Mouse (Mus musculus): Measurements from ENCODE around the gene Zfyve21. TPM values are rescaled to one million over a fixed set of nuclear protein-coding genes. Genes with fewer than 3 reads are reported as not detected.

The Zfyve21 gene
- polyA plus RNA-seq, 1 experiment from 2014 or later = 164 TPM

GRCm38 (mm10) chr12:111864206-111864824 lies 50.3 kb downstream of the Zfyve21 start:
- no peak overlapping the region for H3K9ac ChIP-seq (ENCODE audit: low read length)
- ATAC-seq (replicated peaks; ENCODE audit: low FRiP score, low TSS enrichment, low read depth) (no peak), DNase-seq (ENCODE audit: low spot score) (no peak)
- peaks cover 29% of the 10 kb centered on the region for H3K36me3 ChIP-seq (ENCODE audit: control insufficient read depth, insufficient read depth, low read length)
- no peaks in the 10 kb centered on the region for H3K9me3 ChIP-seq (ENCODE audit: control insufficient read depth, low read length)
- no peak overlapping the region for H3K27ac ChIP-seq (ENCODE audit: low read depth)
- H3K27me3 ChIP-seq (replicated peaks; ENCODE audit: control insufficient read depth, insufficient read depth, low read length) = no peaks in the 10 kb centered on the region
- no peaks in the 10 kb centered on the region for H3K4me1 ChIP-seq (replicated peaks; ENCODE audit: control insufficient read depth, insufficient read depth, low read length)
- H3K4me2 ChIP-seq (ENCODE audit: low read length) = no peak overlapping the region
- no peak overlapping the region for H3K4me3 ChIP-seq (ENCODE audit: low read depth, low read length)
- 89% methylated on average over 4 of the region's 4 CpGs for WGBS

- H3K4me3 ChIP-seq (ENCODE audit: low read depth, low read length) = no peak overlapping the region
- no peaks in the 10 kb centered on the region for H3K9me3 ChIP-seq (ENCODE audit: control insufficient read depth, low read length)
- no peak overlapping the region for H3K9ac ChIP-seq (ENCODE audit: low read length)
- H3K4me2 ChIP-seq (ENCODE audit: low read length) = no peak overlapping the region
- H3K27ac ChIP-seq (ENCODE audit: low read depth) = no peak overlapping the region
- no peaks in the 10 kb centered on the region for H3K4me1 ChIP-seq (replicated peaks; ENCODE audit: control insufficient read depth, insufficient read depth, low read length)
- 78% methylated on average over 1 of the region's 1 CpGs for WGBS
- H3K27me3 ChIP-seq (replicated peaks; ENCODE audit: control insufficient read depth, insufficient read depth, low read length) = no peaks in the 10 kb centered on the region
- DNase-seq (ENCODE audit: low spot score) (no peak), ATAC-seq (replicated peaks; ENCODE audit: low FRiP score, low TSS enrichment, low read depth) (no peak)
- peaks cover 35% of the 10 kb centered on the region for H3K36me3 ChIP-seq (ENCODE audit: control insufficient read depth, insufficient read depth, low read length)
These were observed 55.8 kb downstream of the Zfyve21 start for GRCm38 (mm10) chr12:111869806-111870205.

DNA sequence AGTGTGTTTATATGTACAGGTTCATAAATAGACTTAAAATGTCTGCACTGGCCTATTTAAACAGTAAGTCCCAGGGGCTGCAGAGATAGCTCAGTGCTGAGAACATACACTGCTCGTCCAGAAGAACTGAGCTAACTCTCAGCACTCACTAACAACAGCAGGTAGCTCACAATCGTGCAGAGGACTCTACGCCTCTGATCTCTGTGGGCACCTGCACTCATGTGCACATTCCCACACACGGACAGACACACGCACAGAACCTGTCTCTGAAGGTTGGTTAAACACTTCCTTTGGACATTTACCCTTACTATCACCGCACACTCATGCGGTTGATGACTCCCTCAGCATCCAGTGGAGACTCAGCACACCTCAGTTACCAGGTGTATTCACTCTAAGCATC lies 56.8 kb downstream of the Zfyve21 start:
- whole genome bisulfite sequencing = 91% methylated on average over 7 of the region's 7 CpGs
- no peaks in the 10 kb centered on the region for H3K27me3 ChIP-seq (replicated peaks; ENCODE audit: control insufficient read depth, insufficient read depth, low read length)
- no peaks in the 10 kb centered on the region for H3K9me3 ChIP-seq (ENCODE audit: control insufficient read depth, low read length)
- ATAC-seq (replicated peaks; ENCODE audit: low FRiP score, low TSS enrichment, low read depth) (no peak), DNase-seq (ENCODE audit: low spot score) (no peak)
- H3K27ac ChIP-seq (ENCODE audit: low read depth) = no peak overlapping the region
- no peaks in the 10 kb centered on the region for H3K4me1 ChIP-seq (replicated peaks; ENCODE audit: control insufficient read depth, insufficient read depth, low read length)
- peaks cover 28% of the 10 kb centered on the region for H3K36me3 ChIP-seq (ENCODE audit: control insufficient read depth, insufficient read depth, low read length)
- H3K4me3 ChIP-seq (ENCODE audit: low read depth, low read length) = no peak overlapping the region
- H3K9ac ChIP-seq (ENCODE audit: low read length) = no peak overlapping the region
- H3K4me2 ChIP-seq (ENCODE audit: low read length) = no peak overlapping the region

GRCm38 (mm10) chr12:111872079-111872478 lies 58.1 kb downstream of the Zfyve21 start:
- no peak overlapping the region for H3K4me3 ChIP-seq (ENCODE audit: low read depth, low read length)
- no peak overlapping the region for H3K27ac ChIP-seq (ENCODE audit: low read depth)
- ATAC-seq (replicated peaks; ENCODE audit: low FRiP score, low TSS enrichment, low read depth) (no peak), DNase-seq (ENCODE audit: low spot score) (no peak)
- no peak overlapping the region for H3K4me2 ChIP-seq (ENCODE audit: low read length)
- H3K9ac ChIP-seq (ENCODE audit: low read length) = no peak overlapping the region
- H3K9me3 ChIP-seq (ENCODE audit: control insufficient read depth, low read length) = no peaks in the 10 kb centered on the region
- WGBS = 89% methylated on average over 5 of the region's 5 CpGs
- H3K4me1 ChIP-seq (replicated peaks; ENCODE audit: control insufficient read depth, insufficient read depth, low read length) = no peaks in the 10 kb centered on the region
- peaks cover 21% of the 10 kb centered on the region for H3K36me3 ChIP-seq (ENCODE audit: control insufficient read depth, insufficient read depth, low read length)
- H3K27me3 ChIP-seq (replicated peaks; ENCODE audit: control insufficient read depth, insufficient read depth, low read length) = no peaks in the 10 kb centered on the region

- Histone ChIP-seq H3K4me2 (ENCODE audit: low read length) (no peak overlapping the region), H3K27ac (ENCODE audit: low read depth) (no peak overlapping the region), H3K36me3 (ENCODE audit: control insufficient read depth, insufficient read depth, low read length) (peaks cover 14% of the 10 kb centered on the region; the same call in 1 of the 2 replicates), H3K9ac (ENCODE audit: low read length) (no peak overlapping the region), H3K4me1 (replicated peaks; ENCODE audit: control insufficient read depth, insufficient read depth, low read length) (no peaks in the 10 kb centered on the region), H3K4me3 (ENCODE audit: low read depth, low read length) (no peak overlapping the region), H3K9me3 (ENCODE audit: control insufficient read depth, low read length) (no peaks in the 10 kb centered on the region), H3K27me3 (replicated peaks; ENCODE audit: control insufficient read depth, insufficient read depth, low read length) (no peaks in the 10 kb centered on the region)
- no peak for DNase-seq (ENCODE audit: low spot score)
- 59% methylated on average over 1 of the region's 1 CpGs for WGBS
- no peak for ATAC-seq (replicated peaks; ENCODE audit: low FRiP score, low TSS enrichment, low read depth)
These were observed 60.7 kb downstream of the Zfyve21 start for GRCm38 (mm10) chr12:111874601-111875140.

- Histone ChIP-seq H3K4me2 (ENCODE audit: low read length) (no peak overlapping the region), H3K4me3 (ENCODE audit: low read depth, low read length) (no peak overlapping the region), H3K4me1 (replicated peaks; ENCODE audit: control insufficient read depth, insufficient read depth, low read length) (no peaks in the 10 kb centered on the region), H3K27me3 (replicated peaks; ENCODE audit: control insufficient read depth, insufficient read depth, low read length) (no peaks in the 10 kb centered on the region), H3K36me3 (ENCODE audit: control insufficient read depth, insufficient read depth, low read length) (peaks cover 14% of the 10 kb centered on the region; the same call in 1 of the 2 replicates), H3K9me3 (ENCODE audit: control insufficient read depth, low read length) (no peaks in the 10 kb centered on the region), H3K9ac (ENCODE audit: low read length) (no peak overlapping the region), H3K27ac (ENCODE audit: low read depth) (no peak overlapping the region)
- ATAC-seq (replicated peaks; ENCODE audit: low FRiP score, low TSS enrichment, low read depth) (no peak), DNase-seq (ENCODE audit: low spot score) (no peak)
- WGBS = 85% methylated on average over 3 of the region's 3 CpGs
These were observed 61.5 kb downstream of the Zfyve21 start for GRCm38 (mm10) chr12:111875499-111875898.

- Histone ChIP-seq H3K36me3 (ENCODE audit: control insufficient read depth, insufficient read depth, low read length) (no peaks in the 10 kb centered on the region), H3K9me3 (ENCODE audit: control insufficient read depth, low read length) (no peaks in the 10 kb centered on the region), H3K4me2 (ENCODE audit: low read length) (no peak overlapping the region), H3K27ac (ENCODE audit: low read depth) (no peak overlapping the region), H3K4me1 (replicated peaks; ENCODE audit: control insufficient read depth, insufficient read depth, low read length) (peaks cover 4% of the 10 kb centered on the region), H3K9ac (ENCODE audit: low read length) (no peak overlapping the region), H3K4me3 (ENCODE audit: low read depth, low read length) (no peak overlapping the region), H3K27me3 (replicated peaks; ENCODE audit: control insufficient read depth, insufficient read depth, low read length) (no peaks in the 10 kb centered on the region)
- WGBS = 18% methylated on average over 3 of the region's 3 CpGs
- ATAC-seq (replicated peaks; ENCODE audit: low FRiP score, low TSS enrichment, low read depth) = peak; percentile 71
- DNase-seq (ENCODE audit: low spot score) = peak; percentile 85
These were observed 64.2 kb downstream of the Zfyve21 start for GRCm38 (mm10) chr12:111878213-111878612.

All from intestine, embryonic 14.5 days (tissue).